Mouse (Mus musculus) CH12.LX (cell line): ENCODE data around the gene Gamt. TPM values are rescaled to one million over a fixed set of nuclear protein-coding genes. Genes with fewer than 3 reads are reported as not detected.

Source experiments
- DNase-seq: peaks from one replicate; pipeline ENCODE4 v3.0.0-alpha.2; 2013; ENCODE audit errors: extremely low read depth
- H3K27ac ChIP-seq: 2 replicates; pipeline ENCODE4 v1.5.1; 2012; ENCODE audit warnings: low read depth, mild to moderate bottlenecking, control low read depth, moderate library complexity; ENCODE audit not compliant: insufficient read depth
- H3K27me3 ChIP-seq: replicated peaks from 2 replicates; pipeline ENCODE3; 2012; ENCODE audit warnings: inconsistent platforms
- H3K36me3 ChIP-seq, 2 experiments: replicated peaks in 1 of 2; 2 replicates each; pipeline versions ENCODE3 to v1.6.1; 2012; ENCODE audit warnings: inconsistent platforms in 1 of 2, low read length in 1 of 2, mild to moderate bottlenecking in 1 of 2, mixed read lengths in 1 of 2, moderate library complexity in 1 of 2; ENCODE audit not compliant: control insufficient read depth in 1 of 2, insufficient read depth in 1 of 2
- H3K4me1 ChIP-seq, 2 experiments: 2 replicates each; pipeline ENCODE4 v1.6.1; 2012; ENCODE audit warnings: inconsistent platforms in 1 of 2, moderate library complexity in 1 of 2; ENCODE audit not compliant: insufficient read depth in 2 of 2, control insufficient read depth in 1 of 2
- H3K4me2 ChIP-seq: 2 replicates; pipeline ENCODE4 v1.6.1; 2012; ENCODE audit warnings: low read depth, mild to moderate bottlenecking, control low read depth; ENCODE audit not compliant: poor library complexity, insufficient read depth, severe bottlenecking
- H3K4me3 ChIP-seq, 3 experiments: fragments of 150-350 bp in 1 of 3; sonication (generic) in 1 of 3; replicated peaks in 1 of 3; 2 replicates each; pipeline versions ENCODE3 to v1.5.1; 2011 to 2012; ENCODE audit warnings: low read depth in 2 of 3, low read length in 2 of 3, mild to moderate bottlenecking in 2 of 3, moderate library complexity in 2 of 3, control low read depth in 1 of 3, improper control_type of control experiment in 1 of 3, inconsistent platforms in 1 of 3, mixed read lengths in 1 of 3; ENCODE audit not compliant: poor library complexity in 1 of 3
- H3K79me2 ChIP-seq: replicated peaks from 2 replicates; pipeline ENCODE4 v1.6.1; 2012; ENCODE audit warnings: mild to moderate bottlenecking, moderate library complexity; ENCODE audit not compliant: control insufficient read depth, poor library complexity, insufficient read depth, severe bottlenecking; ENCODE audit errors: extremely low read depth
- H3K9ac ChIP-seq: 2 replicates; pipeline ENCODE4 v1.6.1; 2012; ENCODE audit warnings: low read depth, mild to moderate bottlenecking, control low read depth, moderate library complexity; ENCODE audit not compliant: insufficient read depth
- H3K9me3 ChIP-seq: replicated peaks from 2 replicates; pipeline ENCODE3; 2012; ENCODE audit warnings: low read length, inconsistent platforms, mixed read lengths
- BHLHE40 ChIP-seq: IDR thresholded peaks from 2 replicates; pipeline ENCODE4 v1.6.1; 2011; ENCODE audit warnings: mild to moderate bottlenecking, low read depth, low read length, improper control_type of control experiment
- CHD1 ChIP-seq: IDR thresholded peaks from 2 replicates; pipeline ENCODE4 v1.6.1; 2012; ENCODE audit warnings: low read depth, low read length, improper control_type of control experiment, inconsistent platforms
- CHD2 ChIP-seq: IDR thresholded peaks from 2 replicates; pipeline ENCODE4 v1.6.1; 2011; ENCODE audit warnings: low read length, improper control_type of control experiment
- CTCF ChIP-seq, 2 experiments: IDR thresholded peaks in 1 of 2; conservative IDR thresholded peaks in 1 of 2; 2 replicates each; pipeline ENCODE4 v1.5.1; 2011 to 2012; ENCODE audit warnings: low read depth in 2 of 2, low read length in 2 of 2, improper control_type of control experiment in 1 of 2, inconsistent platforms in 1 of 2, mild to moderate bottlenecking in 1 of 2, moderate library complexity in 1 of 2
- EP300 ChIP-seq: IDR thresholded peaks from 2 replicates; pipeline ENCODE4 v1.6.1; 2011; ENCODE audit warnings: low read length, improper control_type of control experiment
- ETS1 ChIP-seq: conservative IDR thresholded peaks from 2 replicates; pipeline ENCODE4 v1.6.1; 2012; ENCODE audit warnings: low read depth, mild to moderate bottlenecking, inconsistent platforms, low read length, improper control_type of control experiment, moderate library complexity
- HCFC1 ChIP-seq: IDR thresholded peaks from 2 replicates; pipeline ENCODE4 v1.6.1; 2012; ENCODE audit warnings: low read depth, mild to moderate bottlenecking, inconsistent platforms, low read length, improper control_type of control experiment
- IRF4 ChIP-seq: IDR thresholded peaks from 2 replicates; pipeline ENCODE4 v1.6.1; 2014; ENCODE audit warnings: low read depth, mild to moderate bottlenecking, inconsistent platforms, low read length, improper control_type of control experiment
- JUN ChIP-seq: IDR thresholded peaks from 2 replicates; pipeline ENCODE4 v1.6.1; 2011; ENCODE audit warnings: low read depth, mild to moderate bottlenecking, low read length, improper control_type of control experiment, moderate library complexity; ENCODE audit not compliant: insufficient read depth
- JUND ChIP-seq: conservative IDR thresholded peaks from 2 replicates; pipeline ENCODE4 v1.6.1; 2011; ENCODE audit warnings: low read depth, low read length, improper control_type of control experiment
- MAFK ChIP-seq: IDR thresholded peaks from 2 replicates; pipeline ENCODE4 v1.6.1; 2011; ENCODE audit warnings: low read length, improper control_type of control experiment; ENCODE audit not compliant: insufficient replicate concordance
- MAX ChIP-seq: IDR thresholded peaks from 2 replicates; pipeline ENCODE4 v1.6.1; 2011; ENCODE audit warnings: low read length, improper control_type of control experiment
- MAZ ChIP-seq: IDR thresholded peaks from 2 replicates; pipeline ENCODE4 v1.6.1; 2012; ENCODE audit warnings: low read depth, mild to moderate bottlenecking, inconsistent platforms, low read length, improper control_type of control experiment, moderate library complexity
- MEF2A ChIP-seq: IDR thresholded peaks from 2 replicates; pipeline ENCODE4 v1.6.1; 2014; ENCODE audit warnings: low read depth, mild to moderate bottlenecking, inconsistent platforms, low read length, improper control_type of control experiment, borderline replicate concordance
- MXI1 ChIP-seq: IDR thresholded peaks from 2 replicates; pipeline ENCODE4 v1.6.1; 2011; ENCODE audit warnings: mild to moderate bottlenecking, low read depth, low read length, improper control_type of control experiment
- MYC ChIP-seq: IDR thresholded peaks from 2 replicates; pipeline ENCODE4 v1.6.1; 2011; ENCODE audit warnings: low read depth, mild to moderate bottlenecking, improper control_type of control experiment, low read length
- NELFE ChIP-seq: IDR thresholded peaks from 2 replicates; pipeline ENCODE4 v1.6.1; 2011; ENCODE audit warnings: low read depth, low read length, improper control_type of control experiment
- NRF1 ChIP-seq: IDR thresholded peaks from 2 replicates; pipeline ENCODE4 v1.6.1; 2014; ENCODE audit warnings: low read depth, mild to moderate bottlenecking, inconsistent platforms, low read length, improper control_type of control experiment, moderate library complexity
- PAX5 ChIP-seq: IDR thresholded peaks from 2 replicates; pipeline ENCODE4 v1.6.1; 2012; ENCODE audit warnings: low read length, inconsistent platforms, mixed read lengths
- POLR2A ChIP-seq: IDR thresholded peaks from 2 replicates; pipeline ENCODE4 v1.6.1; 2011; ENCODE audit warnings: low read depth, mild to moderate bottlenecking, improper control_type of control experiment, low read length
- POLR2AphosphoS2 ChIP-seq: IDR thresholded peaks from 2 replicates; pipeline ENCODE4 v1.6.1; 2011; ENCODE audit warnings: low read depth, low read length, improper control_type of control experiment
- RAD21 ChIP-seq: IDR thresholded peaks from 2 replicates; pipeline ENCODE4 v1.6.1; 2011; ENCODE audit warnings: low read depth, mild to moderate bottlenecking, low read length, improper control_type of control experiment, moderate library complexity
- RCOR1 ChIP-seq: conservative IDR thresholded peaks from 2 replicates; pipeline ENCODE4 v1.6.1; 2012; ENCODE audit warnings: low read depth, mild to moderate bottlenecking, inconsistent platforms, low read length, improper control_type of control experiment
- SIN3A ChIP-seq: IDR thresholded peaks from 2 replicates; pipeline ENCODE4 v1.6.1; 2012; ENCODE audit warnings: low read length, improper control_type of control experiment, inconsistent platforms
- TBP ChIP-seq: conservative IDR thresholded peaks from 2 replicates; pipeline ENCODE4 v1.6.1; 2011; ENCODE audit warnings: low read depth, low read length, improper control_type of control experiment
- TCF12 ChIP-seq: IDR thresholded peaks from 2 replicates; pipeline ENCODE4 v1.6.1; 2014; ENCODE audit warnings: low read depth, mild to moderate bottlenecking, inconsistent platforms, low read length, improper control_type of control experiment
- UBTF ChIP-seq: IDR thresholded peaks from 2 replicates; pipeline ENCODE4 v1.6.1; 2012; ENCODE audit warnings: low read depth, mild to moderate bottlenecking, inconsistent platforms, low read length, improper control_type of control experiment, moderate library complexity
- USF1 ChIP-seq: IDR thresholded peaks from 2 replicates; pipeline ENCODE4 v1.6.1; 2014; ENCODE audit warnings: low read depth, mild to moderate bottlenecking, inconsistent platforms, low read length, improper control_type of control experiment
- USF2 ChIP-seq: conservative IDR thresholded peaks from 2 replicates; pipeline ENCODE4 v1.6.1; 2011; ENCODE audit warnings: low read depth, low read length, improper control_type of control experiment
- ZC3H11A ChIP-seq: IDR thresholded peaks from 2 replicates; pipeline ENCODE4 v1.6.1; 2012; ENCODE audit warnings: low read depth, mild to moderate bottlenecking, inconsistent platforms, low read length, improper control_type of control experiment
- ZKSCAN1 ChIP-seq: IDR thresholded peaks from 2 replicates; pipeline ENCODE4 v1.6.1; 2012; ENCODE audit warnings: low read depth, inconsistent platforms, low read length, improper control_type of control experiment, borderline replicate concordance
- ZMIZ1 ChIP-seq: IDR thresholded peaks from 2 replicates; pipeline ENCODE4 v1.6.1; 2012; ENCODE audit warnings: low read depth, mild to moderate bottlenecking, inconsistent platforms, low read length, improper control_type of control experiment
- ZNF384 ChIP-seq: IDR thresholded peaks from 2 replicates; pipeline ENCODE4 v1.6.1; 2012; ENCODE audit warnings: low read depth, low read length, improper control_type of control experiment, inconsistent platforms
- dilution Hi-C: fragments of 300-500 bp; cut with MboI; formaldehyde crosslinking; loops from 2 replicates; pipeline ENCODE4 v1.14.3; 2020; ENCODE audit warnings: low sequenced_read_pairs; ENCODE audit not compliant: extremely low pct_unique_long_range_greater_than_20kb, extremely low pct_ligation_motif_present
- in situ Hi-C: fragments of 300-500 bp; cut with MboI; formaldehyde crosslinking; loops from 3 replicates; pipeline ENCODE4 v1.14.3; 2019; ENCODE audit warnings: low sequenced_read_pairs, low pct_ligation_motif_present, low pct_unique_long_range_greater_than_20kb, mixed read lengths
- polyA plus RNA-seq: library from polyadenylated mRNA; unstranded; fragments of >175 nt; gene quantifications from 2 replicates; pipeline ENCODE4 v1.2.1, GENCODE M21; 2012; ENCODE audit warnings: low read depth; ENCODE audit not compliant: insufficient read length
- total RNA-seq, 2 experiments: library from RNA; depleted of rRNA; stranded (reverse); fragments of 300-350 nt in 1 of 2; fragments of >200 nt in 1 of 2; gene quantifications; 2 replicates each; pipeline ENCODE4 v1.2.3; 2012 to 2014

The Gamt gene
- total and polyA plus RNA-seq, 3 experiments: 0.24 to 0.30 TPM; not detected in 1

DNA sequence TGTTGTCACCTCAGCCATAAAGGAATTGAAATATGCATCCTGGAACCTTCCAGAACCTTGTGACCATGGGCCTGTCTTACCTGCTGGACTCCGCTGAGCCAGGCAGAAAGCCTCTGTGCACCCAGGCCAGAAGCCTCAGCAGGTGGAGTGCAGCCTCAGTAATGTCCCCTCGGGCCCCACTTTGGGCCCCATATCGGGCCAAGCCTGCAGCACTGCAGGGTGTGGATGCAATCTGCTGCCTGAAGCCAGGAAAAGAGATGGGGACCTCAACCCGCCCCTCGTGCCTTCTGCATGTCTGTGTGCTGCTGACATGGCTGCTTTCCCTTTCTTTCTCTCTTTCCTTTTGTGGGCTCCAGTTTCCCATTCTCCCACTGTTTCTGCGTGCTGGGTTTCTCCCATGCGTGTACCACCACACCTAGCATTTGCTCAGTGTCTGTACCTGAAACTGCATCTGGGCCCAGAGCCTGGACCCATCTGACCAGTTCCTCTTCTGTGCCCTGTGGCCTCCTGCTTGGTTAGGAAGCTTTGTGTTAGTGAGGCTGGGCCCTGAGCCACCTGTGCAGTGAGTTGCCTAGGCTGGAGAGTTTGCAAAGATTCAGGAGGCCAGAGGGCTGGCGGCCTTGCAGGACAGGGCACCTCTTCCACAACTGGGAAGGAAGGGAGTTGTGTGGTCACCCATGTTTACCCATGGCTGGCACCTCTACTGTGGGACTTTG lies 11.2 kb upstream of the Gamt start:
- Histone ChIP-seq H3K27me3 (no peaks in the 10 kb centered on the region), H3K27ac (peak overlapping the region; percentile 50), H3K9me3 (no peaks in the 10 kb centered on the region), H3K4me2 (0 out of 2 replicates have a peak overlapping the region, but pooled peaks have one; percentile 2), H3K36me3 (peaks cover 48 to 82% of the 10 kb centered on the region in 2 experiments), H3K79me2 (peaks cover 78% of the 10 kb centered on the region), H3K9ac (no peak overlapping the region), H3K4me3 (no peak overlapping the region), H3K4me1 (peaks cover 45 to 68% of the 10 kb centered on the region in 2 experiments)
- in situ Hi-C loops: no loop called here
- TF ChIP-seq EP300: peak; percentile 69
- TF ChIP-seq ZMIZ1: no peak
- 0 out of 2 replicates have a peak, but pooled peaks have one; percentile 31 for TF ChIP-seq RCOR1
- no peak for TF ChIP-seq ZKSCAN1
- no peak for TF ChIP-seq MXI1
- TF ChIP-seq MAX: no peak
- TF ChIP-seq JUND: no peak
- no peak for TF ChIP-seq USF1
- TF ChIP-seq HCFC1: no peak
- TF ChIP-seq RAD21: no peak
- no peak for TF ChIP-seq TBP
- TF ChIP-seq TCF12: peak; percentile 50; the same call in 1 of the 2 replicates
- no peak for TF ChIP-seq JUN
- TF ChIP-seq IRF4: peak; percentile 67
- no peak for TF ChIP-seq POLR2A
- TF ChIP-seq MEF2A: no peak
- no peak for TF ChIP-seq SIN3A
- no peak for TF ChIP-seq BHLHE40
- TF ChIP-seq ZC3H11A: no peak
- TF ChIP-seq MAFK: no peak
- no peak for TF ChIP-seq NELFE
- no peak for TF ChIP-seq CHD1
- TF ChIP-seq ETS1: no peak
- TF ChIP-seq CTCF (conservative IDR thresholded peaks at IDR 0.05 in 1 of 2, IDR thresholded peaks at IDR 0.05 in 1 of 2; ENCODE audit: low read depth in 2 of 2, low read length in 2 of 2): no peak
- TF ChIP-seq UBTF: no peak
- TF ChIP-seq MYC: no peak
- no peak for TF ChIP-seq NRF1
- no peak for TF ChIP-seq MAZ
- TF ChIP-seq ZNF384: no peak
- TF ChIP-seq PAX5: no peak
- no peak for TF ChIP-seq POLR2AphosphoS2
- no peak for TF ChIP-seq CHD2
- no peak for TF ChIP-seq USF2
- dilution Hi-C loops: no loop called here
- DNase-seq: no peak
